Mouse (Mus musculus): Measurements from ENCODE around the gene Zfp526. TPM values are rescaled to one million over a fixed set of nuclear protein-coding genes. Genes with fewer than 3 reads are reported as not detected.
A peak's percentile ranks its signal among the peaks of the same experiment; 100 is the strongest.

Zfp526 gene
- total and polyA plus RNA-seq, 3 experiments, result 6.9 to 9.6 (median 7.4) TPM

DNA sequence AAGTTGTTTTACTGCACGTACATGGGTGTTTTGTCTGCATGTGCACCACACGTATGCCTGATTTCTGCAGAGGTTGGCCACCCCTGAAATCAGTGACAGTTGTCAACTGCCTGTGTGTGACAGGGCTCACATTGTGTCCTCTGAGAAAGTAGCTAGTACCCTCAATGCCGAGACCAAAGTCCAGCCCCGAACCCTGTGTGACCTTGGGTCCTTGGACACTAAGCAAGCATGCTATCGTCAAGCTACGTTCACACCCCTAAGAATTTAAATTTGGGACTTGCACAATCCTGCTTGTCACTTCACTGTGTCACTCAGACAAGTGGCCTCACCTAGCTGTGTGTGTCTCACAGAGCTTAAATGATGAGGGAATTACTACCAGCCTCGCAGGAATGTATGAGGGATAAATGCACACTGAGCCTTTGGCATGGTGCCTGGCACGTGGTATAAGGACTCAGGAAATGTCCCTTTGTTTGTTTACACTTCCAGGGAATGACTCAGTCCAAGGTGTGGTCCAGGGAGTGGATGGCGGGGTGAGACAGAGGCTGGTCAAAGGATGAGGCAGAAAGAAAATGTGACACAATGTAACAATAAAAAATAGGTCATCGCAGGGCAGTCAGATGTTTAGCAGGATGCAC, 23.7 kb upstream of the Zfp526 start:
- Histone ChIP-seq H3K9ac (ENCODE audit: low read depth, low read length) (no peak overlapping the region), H3K4me1 (ENCODE audit: control insufficient read depth, insufficient read depth, low read length) (peaks cover 5% of the 10 kb centered on the region), H3K79me2 (replicated peaks; ENCODE audit: control insufficient read depth, insufficient read depth, low read length) (no peaks in the 10 kb centered on the region), H3K27ac (no peak overlapping the region), H3K4me3 (no peak overlapping the region), H3K36me3 (ENCODE audit: control insufficient read depth, insufficient read depth, low read length) (no peaks in the 10 kb centered on the region), H3K27me3 (ENCODE audit: control insufficient read depth, insufficient read depth, low read length) (no peaks in the 10 kb centered on the region)
- TF ChIP-seq EP300 (IDR thresholded peaks at IDR 0.05; ENCODE audit: insufficient read depth, low read depth, low read length) (no peak), POLR2A (IDR thresholded peaks at IDR 0.05; ENCODE audit: insufficient read depth, low read depth, low read length) (no peak), CTCF (IDR thresholded peaks at IDR 0.05) (no peak)
- peak in 1 of 2 experiments; percentile 15 for DNase-seq
- 35% methylated on average over 10 of the region's 10 CpGs for WGBS
- intact Hi-C loops (cut with DNase I), result no loop called here

DNA sequence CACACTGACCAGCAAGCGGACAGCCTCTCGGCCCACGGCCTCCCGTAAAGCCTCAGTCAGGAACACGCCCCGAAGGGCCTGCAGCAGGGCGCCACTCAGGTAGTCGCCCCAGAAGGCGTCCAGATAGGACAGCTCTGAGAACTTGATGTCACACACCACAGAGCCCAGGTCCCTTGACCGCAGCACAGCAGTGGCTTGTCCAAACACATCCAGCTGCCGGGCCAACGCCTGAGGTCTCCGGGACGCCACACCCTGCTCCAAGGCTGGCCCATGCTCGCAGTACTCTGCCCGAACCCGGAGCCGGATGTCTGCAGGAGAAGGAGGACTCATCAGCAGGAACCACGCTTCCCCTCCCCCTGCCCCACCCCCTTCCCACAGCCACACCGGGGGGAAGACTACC, 17.6 kb upstream of the Zfp526 start:
- Histone ChIP-seq H3K9ac (ENCODE audit: low read depth, low read length) (no peak overlapping the region), H3K4me3 (no peak overlapping the region), H3K36me3 (ENCODE audit: control insufficient read depth, insufficient read depth, low read length) (no peaks in the 10 kb centered on the region), H3K27ac (no peak overlapping the region), H3K4me1 (ENCODE audit: control insufficient read depth, insufficient read depth, low read length) (no peaks in the 10 kb centered on the region; the same call in 1 of the 2 replicates), H3K27me3 (ENCODE audit: control insufficient read depth, insufficient read depth, low read length) (no peaks in the 10 kb centered on the region), H3K79me2 (replicated peaks; ENCODE audit: control insufficient read depth, insufficient read depth, low read length) (no peaks in the 10 kb centered on the region)
- 91% methylated on average over 20 of the region's 20 CpGs for WGBS
- DNase-seq, result no peak
- intact Hi-C loops (cut with DNase I), result no loop called here
- TF ChIP-seq POLR2A (IDR thresholded peaks at IDR 0.05; ENCODE audit: insufficient read depth, low read depth, low read length) (no peak), CTCF (IDR thresholded peaks at IDR 0.05) (no peak), EP300 (IDR thresholded peaks at IDR 0.05; ENCODE audit: insufficient read depth, low read depth, low read length) (no peak)

DNA sequence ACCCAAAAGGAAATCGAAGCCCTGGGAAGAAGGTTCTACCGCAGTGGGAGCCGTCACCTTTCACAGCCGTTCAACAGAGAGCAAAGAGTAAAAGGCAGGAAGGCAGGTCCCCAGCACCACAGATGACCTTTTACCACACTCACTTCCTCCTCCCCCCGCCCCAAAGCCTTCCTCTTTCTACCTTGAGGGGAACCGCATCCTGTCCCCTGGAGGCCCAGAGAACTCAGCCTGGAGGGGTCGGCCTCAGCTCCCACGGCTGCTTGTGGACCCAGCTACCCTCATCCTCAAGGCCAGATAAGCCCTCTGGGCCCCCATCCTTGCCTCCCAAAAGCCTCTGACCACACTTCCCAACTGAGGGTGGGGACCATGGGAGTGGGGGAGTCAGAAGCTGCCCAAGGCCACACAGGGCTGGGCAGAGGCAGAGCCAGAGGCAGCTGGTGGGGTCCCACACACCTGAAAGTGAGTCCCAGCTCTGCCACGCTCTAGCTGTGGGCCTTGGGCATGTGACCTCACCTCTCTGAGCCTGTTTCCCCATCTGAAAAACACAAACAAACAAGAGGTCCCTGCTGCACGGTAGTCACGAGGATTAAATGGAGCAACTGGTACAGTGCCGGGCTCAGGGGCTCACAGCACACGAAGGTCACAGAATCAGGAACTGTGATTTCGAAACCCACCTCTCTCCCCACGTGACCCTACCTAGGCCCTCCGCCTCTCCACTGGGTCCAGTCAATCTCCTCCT, 15.7 kb upstream of the Zfp526 start:
- peak in 1 of 2 experiments; percentile 41 for DNase-seq
- no peaks in the 10 kb centered on the region for H3K36me3 ChIP-seq (ENCODE audit: control insufficient read depth, insufficient read depth, low read length)
- no peaks in the 10 kb centered on the region for H3K79me2 ChIP-seq (replicated peaks; ENCODE audit: control insufficient read depth, insufficient read depth, low read length)
- H3K27ac ChIP-seq, result no peak overlapping the region; the same call in 1 of the 2 replicates
- TF ChIP-seq POLR2A (IDR thresholded peaks at IDR 0.05; ENCODE audit: insufficient read depth, low read depth, low read length) (no peak), EP300 (IDR thresholded peaks at IDR 0.05; ENCODE audit: insufficient read depth, low read depth, low read length) (no peak), CTCF (IDR thresholded peaks at IDR 0.05) (no peak)
- intact Hi-C loops (cut with DNase I), result no loop called here
- no peak overlapping the region for H3K4me3 ChIP-seq
- H3K4me1 ChIP-seq (ENCODE audit: control insufficient read depth, insufficient read depth, low read length), result no peaks in the 10 kb centered on the region; the same call in 1 of the 2 replicates
- no peak overlapping the region for H3K9ac ChIP-seq (ENCODE audit: low read depth, low read length)
- H3K27me3 ChIP-seq (ENCODE audit: control insufficient read depth, insufficient read depth, low read length), result no peaks in the 10 kb centered on the region
- WGBS, result 63% methylated on average over 16 of the region's 16 CpGs

DNA sequence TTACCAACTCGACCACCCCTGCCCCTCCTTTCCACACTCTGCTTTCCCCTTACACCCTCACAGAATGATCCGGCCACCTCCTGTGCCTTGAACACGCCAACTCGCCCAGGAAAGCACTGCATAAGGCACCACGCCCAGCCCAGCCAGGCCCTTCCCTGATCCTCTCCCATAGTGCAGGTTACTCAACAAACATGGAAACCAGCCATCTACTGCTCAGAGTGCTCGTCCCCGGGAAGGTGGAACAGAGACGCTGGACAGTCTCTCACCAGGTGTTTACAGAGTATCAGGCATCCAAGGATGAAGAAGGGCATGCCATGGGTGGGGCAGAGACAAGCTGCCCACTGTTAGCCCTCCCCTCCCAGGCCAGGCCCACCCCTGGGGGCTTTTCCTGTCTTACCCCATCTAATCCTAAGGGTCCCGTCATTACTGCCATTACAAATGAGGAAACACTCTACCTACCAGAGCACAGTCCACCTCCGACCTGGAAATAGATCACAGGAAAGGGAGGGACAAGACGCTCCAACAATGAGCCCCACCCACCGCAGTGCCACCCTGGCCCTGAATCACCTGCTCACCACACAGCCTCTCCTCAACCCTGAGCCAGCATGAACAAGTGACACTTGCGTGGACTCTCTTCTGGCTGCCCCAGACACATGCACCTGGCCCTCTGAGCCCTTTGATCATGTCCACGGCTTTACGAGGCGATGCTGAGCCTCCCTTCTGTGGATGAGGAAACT, 15.0 kb upstream of the Zfp526 start:
- H3K4me3 ChIP-seq, result no peak overlapping the region
- DNase-seq, result no peak
- H3K27me3 ChIP-seq (ENCODE audit: control insufficient read depth, insufficient read depth, low read length), result no peaks in the 10 kb centered on the region
- no peaks in the 10 kb centered on the region for H3K36me3 ChIP-seq (ENCODE audit: control insufficient read depth, insufficient read depth, low read length)
- no peak for TF ChIP-seq EP300 (IDR thresholded peaks at IDR 0.05; ENCODE audit: insufficient read depth, low read depth, low read length)
- TF ChIP-seq CTCF (IDR thresholded peaks at IDR 0.05), result no peak
- no peak for TF ChIP-seq POLR2A (IDR thresholded peaks at IDR 0.05; ENCODE audit: insufficient read depth, low read depth, low read length)
- no peak overlapping the region for H3K9ac ChIP-seq (ENCODE audit: low read depth, low read length)
- intact Hi-C loops (cut with DNase I), result no loop called here
- H3K4me1 ChIP-seq (ENCODE audit: control insufficient read depth, insufficient read depth, low read length), result no peaks in the 10 kb centered on the region; the same call in 1 of the 2 replicates
- no peaks in the 10 kb centered on the region for H3K79me2 ChIP-seq (replicated peaks; ENCODE audit: control insufficient read depth, insufficient read depth, low read length)
- WGBS, result 85% methylated on average over 16 of the region's 16 CpGs
- no peak overlapping the region for H3K27ac ChIP-seq

DNA sequence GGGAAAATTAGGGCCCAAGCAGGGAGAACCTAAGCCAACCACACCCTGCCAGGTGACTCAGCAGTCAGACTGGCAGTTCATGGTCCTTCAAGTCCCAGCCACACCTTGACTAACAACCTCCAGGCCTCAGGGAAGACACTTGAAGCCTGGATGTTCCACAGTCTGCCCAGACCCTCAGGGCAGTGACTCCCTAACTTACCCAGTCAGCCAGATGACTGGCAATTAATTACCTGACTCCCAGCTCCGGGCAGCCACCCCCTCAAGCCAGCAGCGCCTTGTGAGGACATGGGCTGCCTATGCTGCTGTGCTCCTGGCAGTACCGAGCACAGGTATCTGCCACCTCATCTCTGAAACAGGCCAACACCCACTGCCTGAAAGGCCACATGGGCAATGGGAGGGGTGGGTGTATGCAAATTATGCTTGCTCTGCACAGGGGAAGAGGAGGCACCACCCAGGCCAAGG, 12.0 kb upstream of the Zfp526 start:
- no peaks in the 10 kb centered on the region for H3K36me3 ChIP-seq (ENCODE audit: control insufficient read depth, insufficient read depth, low read length)
- H3K9ac ChIP-seq (ENCODE audit: low read depth, low read length), result no peak overlapping the region
- no peak for DNase-seq
- no peaks in the 10 kb centered on the region; the same call in 1 of the 2 replicates for H3K4me1 ChIP-seq (ENCODE audit: control insufficient read depth, insufficient read depth, low read length)
- no peak for TF ChIP-seq CTCF (IDR thresholded peaks at IDR 0.05)
- TF ChIP-seq POLR2A (IDR thresholded peaks at IDR 0.05; ENCODE audit: insufficient read depth, low read depth, low read length), result no peak
- TF ChIP-seq EP300 (IDR thresholded peaks at IDR 0.05; ENCODE audit: insufficient read depth, low read depth, low read length), result no peak
- 83% methylated on average over 3 of the region's 3 CpGs for WGBS
- no peaks in the 10 kb centered on the region for H3K27me3 ChIP-seq (ENCODE audit: control insufficient read depth, insufficient read depth, low read length)
- no peak overlapping the region for H3K27ac ChIP-seq
- H3K4me3 ChIP-seq, result no peak overlapping the region
- intact Hi-C loops (cut with DNase I), result no loop called here
- no peaks in the 10 kb centered on the region for H3K79me2 ChIP-seq (replicated peaks; ENCODE audit: control insufficient read depth, insufficient read depth, low read length)

Data from heart, adult 2 months (tissue).